Mouse (Mus musculus): ENCODE results near the gene Hoxc6. TPM values are rescaled to one million over a fixed set of nuclear protein-coding genes. Genes with fewer than 3 reads are reported as not detected.

The Hoxc6 gene
- polyA plus RNA-seq, 1 experiment from 2014 or later, result 0.36 TPM

GRCm38 (mm10) chr15:103060341-103061130 lies 62.5 kb downstream of the Hoxc6 start:
- Histone ChIP-seq H3K4me3 (ENCODE audit: low read length) (no peak overlapping the region), H3K27me3 (ENCODE audit: control insufficient read depth, insufficient read depth, low read depth, low read length) (peaks cover 61% of the 10 kb centered on the region), H3K9ac (ENCODE audit: low read length) (no peak overlapping the region), H3K4me2 (ENCODE audit: low read depth, low read length) (peak overlapping the region; percentile 36), H3K9me3 (ENCODE audit: control insufficient read depth, low read length) (no peaks in the 10 kb centered on the region), H3K36me3 (ENCODE audit: control insufficient read depth, insufficient read depth, low read length) (no peaks in the 10 kb centered on the region), H3K27ac (ENCODE audit: low read length) (no peak overlapping the region), H3K4me1 (replicated peaks; ENCODE audit: control insufficient read depth, insufficient read depth, low read length) (no peaks in the 10 kb centered on the region)
- 0 out of 2 replicates have a peak, but pooled peaks have one; percentile 17 for ATAC-seq (ENCODE audit: low read depth)
- WGBS, result 9% methylated on average over 36 of the region's 36 CpGs

GRCm38 (mm10) chr15:103061131-103061825 lies 63.2 kb downstream of the Hoxc6 start:
- Histone ChIP-seq H3K27ac (ENCODE audit: low read length) (no peak overlapping the region), H3K4me3 (ENCODE audit: low read length) (no peak overlapping the region), H3K4me1 (replicated peaks; ENCODE audit: control insufficient read depth, insufficient read depth, low read length) (no peaks in the 10 kb centered on the region)

More at GRCm38 (mm10) chr15:103061131-103061825, 63.2 kb downstream of the Hoxc6 start:
- Histone ChIP-seq H3K4me2 (ENCODE audit: low read depth, low read length) (peak overlapping the region; percentile 36), H3K9ac (ENCODE audit: low read length) (no peak overlapping the region), H3K9me3 (ENCODE audit: control insufficient read depth, low read length) (no peaks in the 10 kb centered on the region), H3K27me3 (ENCODE audit: control insufficient read depth, insufficient read depth, low read depth, low read length) (peaks cover 58% of the 10 kb centered on the region), H3K36me3 (ENCODE audit: control insufficient read depth, insufficient read depth, low read length) (no peaks in the 10 kb centered on the region)
- 3% methylated on average over 28 of the region's 30 CpGs for WGBS
- ATAC-seq (ENCODE audit: low read depth), result 0 out of 2 replicates have a peak, but pooled peaks have one; percentile 34

MicroRNAs encoded within 50 kb of the gene (microRNA counts, 519-probe panel; counts per million panel counts)
- microRNA mmu-miR-615-3p, result not detected
- microRNA mmu-miR-615-5p, result not detected

Small RNAs within 50 kb of the gene (microRNA-seq; reads per million reads assigned to microRNA genes)
- gene Mir196a-2, result 37.3 reads per million, percentile 38 among the genes with 10 or more reads in this experiment
- 64.0 reads per million, percentile 45 among the genes with 10 or more reads in this experiment for gene Mir615

Other genes with a start within 250 kb of the Hoxc6 start
- gene Hoxc13, start 77.2 kb upstream of the Hoxc6 start, polyA plus RNA-seq (2015; fragmentation: Nextera tagmentation; extraction: Ambion mirVana), result not detected in 2 replicates
- not detected in 2 replicates for gene Hoxc12, start 61.5 kb upstream of the Hoxc6 start, polyA plus RNA-seq (2015; fragmentation: Nextera tagmentation; extraction: Ambion mirVana)
- not detected in 2 replicates for gene Hoxc11, start 43.8 kb upstream of the Hoxc6 start, polyA plus RNA-seq (2015; fragmentation: Nextera tagmentation; extraction: Ambion mirVana)
- 0.11 TPM in 1 of 2 replicates, not detected in the other for gene Hoxc10, start 31.5 kb upstream of the Hoxc6 start, polyA plus RNA-seq (2015; fragmentation: Nextera tagmentation; extraction: Ambion mirVana)
- gene Hoxc5, start 30.8 kb upstream of the Hoxc6 start, polyA plus RNA-seq (2015; fragmentation: Nextera tagmentation; extraction: Ambion mirVana), result 0.31 TPM in 2 replicates
- gene Hoxc9, start 21.8 kb upstream of the Hoxc6 start, polyA plus RNA-seq (2015; fragmentation: Nextera tagmentation; extraction: Ambion mirVana), result not detected in 2 replicates
- 0.10 and 0.30 TPM in 2 replicates for gene Hoxc8, start 7.7 kb upstream of the Hoxc6 start, polyA plus RNA-seq (2015; fragmentation: Nextera tagmentation; extraction: Ambion mirVana)
- 0.93 and 1.4 TPM in 2 replicates for gene Hoxc4, start 20.7 kb downstream of the Hoxc6 start, polyA plus RNA-seq (2015; fragmentation: Nextera tagmentation; extraction: Ambion mirVana)
- 17.4 and 20.7 TPM in 2 replicates for gene Smug1, start 168.8 kb downstream of the Hoxc6 start, polyA plus RNA-seq (2015; fragmentation: Nextera tagmentation; extraction: Ambion mirVana)
- gene Cbx5, start 241.6 kb downstream of the Hoxc6 start, polyA plus RNA-seq (2015; fragmentation: Nextera tagmentation; extraction: Ambion mirVana), result 99.2 and 102 TPM in 2 replicates
- 728 and 785 TPM in 2 replicates for gene Hnrnpa1, start 242.2 kb downstream of the Hoxc6 start, polyA plus RNA-seq (2015; fragmentation: Nextera tagmentation; extraction: Ambion mirVana)